ENCODE assay signal across 8 mouse cellular contexts in genomic region chr15:83303656-83304484, GRCm38 (mm10). TPM values are rescaled to one million over a fixed set of nuclear protein-coding genes. Genes with fewer than 3 reads are reported as not detected.
DNase-seq lines count a peak whose midpoint lies in the region; TF ChIP-seq lines count a peak whose summit lies in the region.

No protein-coding gene starts in this region.

- H3K4me1 ChIP-seq in spleen, adult 2 months (ENCODE audit: control insufficient read depth, insufficient read depth, insufficient read length) = no peaks in the 10 kb centered on the region

- TF ChIP-seq CTCF in spleen, adult 2 months (IDR thresholded peaks at IDR 0.05; ENCODE audit: extremely low read depth, insufficient read depth, insufficient read length, insufficient replicate concordance) = no peak

- H3K36me3 ChIP-seq in spleen, adult 2 months (ENCODE audit: control insufficient read depth, insufficient read depth, low read length) = 0 out of 2 replicates have a peak, but pooled peaks cover 3% of the 10 kb centered on the region

- intact Hi-C loops in left cerebral cortex, postnatal 25 days (cut with DNase I) = no loop called here

- DNase-seq in cerebellum, postnatal 25 days = peak; percentile 34 to 45
- DNase-seq in cerebellum, adult 8-10 months = no peak
- no peak for DNase-seq in spleen, adult 2 months (ENCODE audit: low read depth in 1 of 2, low spot score in 2 of 2)
- DNase-seq in spleen, postnatal 10 days (ENCODE audit: low spot score in 2 of 2) = no peak
- peak; percentile 83 to 86 for DNase-seq in kidney, postnatal 36 days
- peak; percentile 41 for DNase-seq in yolk sac, embryonic 10.5 days (ENCODE audit: low spot score)
- no peak for DNase-seq in neural tube, embryonic 10.5 days (ENCODE audit: extremely low spot score, low spot score)
- no peak for DNase-seq in left cerebral cortex, postnatal 25 days (ENCODE audit: low spot score in 2 of 2)

- 90% methylated on average over 13 of the region's 13 CpGs for WGBS in spleen, adult 2 months

- no peak overlapping the region for H3K4me3 ChIP-seq in spleen, adult 2 months (ENCODE audit: extremely low read depth, insufficient read depth, insufficient read length)

- no peak for TF ChIP-seq POLR2A in spleen, adult 2 months (IDR thresholded peaks at IDR 0.05; ENCODE audit: low read depth, low read length)

- H3K27ac ChIP-seq in spleen, adult 2 months (ENCODE audit: insufficient read depth, low read length) = peak overlapping the region; percentile 70

- no peaks in the 10 kb centered on the region for H3K27me3 ChIP-seq in spleen, adult 2 months (ENCODE audit: control insufficient read depth, insufficient read depth, low read length)

RNA-seq across cellular contexts. Expression of gene Arfgap3, which starts 46.2 kb away (rescaled TPM):
- 14.6 TPM in 2 replicates for polyA plus RNA-seq in spleen, adult 2 months (2012; rRNA removed)
- 10 to 100 TPM; 17.3 to 24.4 TPM for total RNA-seq in left cerebral cortex, postnatal 25 days (2021)

RNA-seq across cellular contexts. Expression of gene A4galt, which starts 52.3 kb away (rescaled TPM):
- polyA plus RNA-seq in spleen, adult 2 months (2012; rRNA removed) = 20.4 and 27.2 TPM in 2 replicates
- 1 to 10 TPM; 3.5 to 5.2 TPM for total RNA-seq in left cerebral cortex, postnatal 25 days (2021)

Comparison
In these comparisons a context has a peak if more than half of its experiments do, and no peak if none do; other contexts are left out.
1. DNase-seq: peak in cerebellum, postnatal 25 days (2 of 2), kidney, postnatal 36 days (2 of 2) and yolk sac, embryonic 10.5 days (single experiment); none in cerebellum, adult 8-10 months (single experiment), spleen, adult 2 months (0 of 2), spleen, postnatal 10 days (0 of 2), neural tube, embryonic 10.5 days (single experiment) and left cerebral cortex, postnatal 25 days (0 of 2).